Mouse (Mus musculus) brain, embryonic 14.5 days (tissue): ENCODE measurements around the gene Gm42791.

Experiments
- CTCF ChIP-seq: fragments of 200-500 bp; IDR thresholded peaks from 2 replicates; pipeline ENCODE4 v1.5.1; 2012; ENCODE audit warnings: inconsistent platforms, mild to moderate bottlenecking, moderate library complexity, borderline replicate concordance; ENCODE audit not compliant: insufficient read depth, insufficient read length; ENCODE audit errors: extremely low read depth
- POLR2A ChIP-seq: fragments of 200-500 bp; IDR thresholded peaks from 2 replicates; pipeline ENCODE4 v1.6.1; 2012; ENCODE audit warnings: mild to moderate bottlenecking, inconsistent platforms, borderline replicate concordance; ENCODE audit not compliant: poor library complexity, insufficient read depth, insufficient read length, severe bottlenecking; ENCODE audit errors: extremely low read depth

DNA sequence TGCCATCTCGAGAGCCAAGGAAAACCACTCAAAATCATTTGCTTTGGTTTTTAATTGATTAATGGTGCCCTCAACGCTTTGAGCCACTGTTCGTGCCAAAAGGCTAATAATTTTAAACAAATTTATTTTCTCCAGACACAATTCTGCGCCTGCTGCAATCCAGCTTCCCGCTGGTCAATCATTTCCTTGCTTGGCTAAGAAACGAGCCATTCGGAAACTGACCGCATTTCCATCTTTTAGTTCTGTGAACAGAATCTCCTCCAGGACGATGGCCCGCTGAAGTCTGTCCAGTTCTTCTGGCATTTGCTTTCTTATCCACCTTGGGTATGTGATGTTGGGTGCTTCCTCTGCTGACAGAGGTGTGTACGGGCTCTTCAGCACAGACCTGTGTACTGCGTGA, 70.4 kb downstream of the Gm42791 start:
- TF ChIP-seq CTCF (no peak), POLR2A (no peak)
